Mouse (Mus musculus): ENCODE measurements around the gene Slc25a44. TPM values are rescaled to one million over a fixed set of nuclear protein-coding genes. Genes with fewer than 3 reads are reported as not detected.
"Not testable (repeated sequence)": the region's sequence is repeated elsewhere in the genome, so short reads cannot be mapped to it uniquely, and the experiment has no call there.

The Slc25a44 gene
- polyA plus RNA-seq, 1 experiment from 2014 or later, result 29.7 TPM

DNA sequence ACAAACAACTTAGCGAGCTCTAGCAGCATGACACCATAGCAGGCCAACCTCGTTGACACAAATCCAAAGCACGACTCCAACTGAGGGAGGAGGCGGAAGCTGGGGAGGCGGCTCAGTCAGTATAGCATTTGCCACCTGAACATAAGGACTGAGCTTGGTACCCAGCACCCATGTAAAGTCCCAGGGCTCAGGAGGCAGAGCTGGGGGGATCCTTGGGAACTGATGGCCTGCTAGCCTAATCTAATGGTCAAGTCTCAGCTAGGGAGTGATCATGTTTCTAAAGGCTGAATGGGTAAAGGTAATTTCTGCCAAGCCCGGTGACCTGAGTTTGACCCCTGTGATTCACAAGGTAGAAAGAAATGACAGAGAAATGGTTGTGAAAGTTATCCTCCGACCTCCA, 17.4 kb downstream of the Slc25a44 start:
- no peak overlapping the region for H3K9ac ChIP-seq (replicated peaks)
- H3K27me3 ChIP-seq, result no peaks in the 10 kb centered on the region
- H3K27ac ChIP-seq, result no peak overlapping the region
- no peaks in the 10 kb centered on the region for H3K9me3 ChIP-seq
- ATAC-seq, result no peak
- H3K36me3 ChIP-seq, result peaks cover 14% of the 10 kb centered on the region
- 59% methylated on average over 7 of the region's 7 CpGs for WGBS
- H3K4me2 ChIP-seq (replicated peaks), result no peak overlapping the region
- H3K4me3 ChIP-seq (replicated peaks), result no peak overlapping the region
- H3K4me1 ChIP-seq (replicated peaks), result peaks cover 26% of the 10 kb centered on the region

DNA sequence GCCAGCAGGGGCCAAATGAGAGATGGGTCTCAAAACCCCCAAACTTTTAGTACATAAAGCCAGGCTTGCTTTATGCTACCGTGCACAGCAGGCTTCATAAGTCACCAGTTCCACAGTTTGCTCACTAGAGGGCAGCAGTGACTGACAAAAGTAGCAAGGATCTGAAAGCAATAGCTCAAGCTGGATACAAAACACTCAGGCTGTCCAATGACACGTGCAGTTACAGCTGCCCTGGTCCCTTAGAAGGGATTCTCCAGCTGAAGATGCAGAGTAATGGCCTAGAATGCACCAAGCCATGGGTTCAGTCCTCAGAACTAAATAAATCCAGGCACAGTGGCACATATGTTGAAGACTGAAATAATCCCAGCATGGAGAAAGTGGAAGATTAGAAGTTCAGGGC, 17.8 kb downstream of the Slc25a44 start:
- Histone ChIP-seq H3K9ac (replicated peaks) (no peak overlapping the region), H3K27me3 (no peaks in the 10 kb centered on the region), H3K36me3 (peaks cover 10% of the 10 kb centered on the region), H3K4me2 (replicated peaks) (no peak overlapping the region), H3K9me3 (no peaks in the 10 kb centered on the region), H3K4me3 (replicated peaks) (no peak overlapping the region), H3K4me1 (replicated peaks) (peaks cover 26% of the 10 kb centered on the region), H3K27ac (no peak overlapping the region)
- ATAC-seq, result peak; percentile 26; the same call in 1 of the 2 replicates
- WGBS, result 0% methylated on average over 2 of the region's 2 CpGs

DNA sequence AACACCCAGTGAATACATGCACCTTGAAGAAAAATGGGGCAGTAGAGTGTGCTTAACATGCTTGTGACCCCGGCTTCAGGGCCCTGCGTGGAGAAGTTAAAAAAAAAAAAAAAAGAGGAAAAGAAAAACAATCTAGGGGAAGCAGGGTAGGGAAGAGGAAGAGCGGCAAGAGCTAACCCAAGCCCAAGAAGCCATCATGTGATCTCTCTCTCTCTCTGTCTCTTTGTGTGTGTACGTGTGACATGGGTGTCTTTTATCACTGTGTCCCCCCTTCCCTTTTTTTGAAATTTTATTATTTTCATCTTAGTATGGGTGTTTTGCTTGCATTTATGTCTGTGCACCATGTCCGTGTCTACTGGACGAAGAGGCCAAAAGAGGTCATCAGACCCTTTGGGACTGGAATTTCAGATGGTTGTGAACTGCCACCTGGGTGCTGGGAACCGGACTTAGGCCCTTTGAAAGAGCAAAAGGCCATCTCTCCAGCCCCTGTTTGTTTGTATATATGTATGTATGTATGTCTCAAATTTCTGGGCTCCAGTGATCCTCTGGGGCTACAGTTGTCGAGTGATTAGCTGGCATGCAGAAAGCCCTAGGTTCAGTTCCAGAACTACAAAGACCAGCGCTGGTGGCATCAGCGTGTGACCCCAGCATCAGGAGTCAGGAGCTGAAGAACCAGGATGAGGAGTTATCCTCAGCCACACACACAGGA, 21.3 kb downstream of the Slc25a44 start:
- Histone ChIP-seq H3K4me2 (replicated peaks) (no peak overlapping the region), H3K9me3 (no peaks in the 10 kb centered on the region), H3K36me3 (peaks cover 4% of the 10 kb centered on the region; the same call in 1 of the 2 replicates), H3K27ac (no peak overlapping the region), H3K9ac (replicated peaks) (no peak overlapping the region), H3K4me3 (replicated peaks) (no peak overlapping the region), H3K4me1 (replicated peaks) (peaks cover 8% of the 10 kb centered on the region), H3K27me3 (no peaks in the 10 kb centered on the region)
- 94% methylated on average over 10 of the region's 10 CpGs for WGBS
- no peak for ATAC-seq

DNA sequence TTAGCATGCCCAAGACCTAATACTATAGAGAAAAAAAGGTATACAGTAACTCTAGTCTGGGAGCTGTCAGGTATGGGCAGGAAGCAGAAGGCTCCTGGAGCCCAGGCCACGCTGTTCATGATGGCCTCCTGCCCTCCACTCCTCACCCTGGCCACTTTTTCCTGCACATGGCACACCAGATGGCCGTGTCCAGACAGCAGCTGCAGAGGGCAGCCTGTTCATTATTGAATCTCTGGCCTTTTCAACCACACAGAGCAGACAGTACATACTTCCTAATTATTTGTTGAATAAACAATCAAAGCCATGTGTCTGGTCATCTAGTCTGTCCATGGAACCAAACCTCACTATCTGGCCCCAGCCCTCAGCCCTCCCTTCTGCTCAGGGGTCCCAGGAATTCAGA, 26.3 kb downstream of the Slc25a44 start:
- Histone ChIP-seq H3K9me3 (no peaks in the 10 kb centered on the region), H3K9ac (replicated peaks) (no peak overlapping the region), H3K27me3 (no peaks in the 10 kb centered on the region), H3K4me2 (replicated peaks) (no peak overlapping the region), H3K4me3 (replicated peaks) (no peak overlapping the region), H3K4me1 (replicated peaks) (no peaks in the 10 kb centered on the region), H3K36me3 (peaks cover 4% of the 10 kb centered on the region; the same call in 1 of the 2 replicates), H3K27ac (no peak overlapping the region)
- WGBS, result 80% methylated on average over 2 of the region's 2 CpGs
- no peak for ATAC-seq

DNA sequence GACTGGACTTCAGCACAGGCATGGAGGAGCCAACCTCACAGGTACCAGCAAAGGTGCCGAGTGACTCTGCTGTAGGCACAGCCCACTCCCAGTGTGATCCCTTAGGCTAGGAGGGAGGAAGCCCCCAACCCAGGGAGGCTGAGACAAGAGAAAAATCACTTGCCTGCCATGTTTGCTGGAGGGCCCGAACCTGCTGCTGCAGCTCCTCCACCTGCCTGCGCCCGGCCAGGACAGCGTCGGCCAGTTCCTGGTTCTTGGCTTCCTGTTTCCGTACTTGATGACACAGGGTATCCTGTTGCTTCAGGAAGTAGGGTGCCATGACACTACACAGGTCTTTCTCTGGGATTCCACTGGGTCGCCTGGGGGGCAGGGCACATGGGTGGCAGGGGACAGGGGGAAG, 29.2 kb downstream of the Slc25a44 start:
- Histone ChIP-seq H3K4me3 (replicated peaks) (no peak overlapping the region), H3K27ac (no peak overlapping the region), H3K4me2 (replicated peaks) (no peak overlapping the region), H3K9ac (replicated peaks) (no peak overlapping the region), H3K9me3 (no peaks in the 10 kb centered on the region), H3K36me3 (peaks cover 4% of the 10 kb centered on the region; the same call in 1 of the 2 replicates), H3K27me3 (no peaks in the 10 kb centered on the region), H3K4me1 (replicated peaks) (no peaks in the 10 kb centered on the region)
- 97% methylated on average over 8 of the region's 8 CpGs for WGBS
- no peak for ATAC-seq

DNA sequence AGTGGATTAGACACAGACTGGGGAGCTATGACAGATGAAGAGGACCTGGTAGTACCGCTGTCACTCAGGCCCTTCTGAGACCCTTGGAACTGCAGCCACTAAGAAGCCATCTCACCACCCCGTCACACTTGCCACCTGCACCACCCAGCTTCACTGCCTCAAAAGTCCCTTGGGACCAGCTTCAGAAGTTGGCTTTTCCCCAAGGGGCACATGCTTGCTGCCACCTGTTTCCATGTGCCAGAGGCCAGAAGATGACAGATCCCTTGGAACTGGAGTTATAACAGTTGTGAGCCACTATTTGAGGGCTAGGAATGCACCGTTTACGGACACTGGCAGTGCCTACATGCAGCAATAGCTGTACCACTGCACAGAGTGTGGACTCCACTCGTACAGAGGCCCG, 29.7 kb downstream of the Slc25a44 start:
- no peak for ATAC-seq
- no peak overlapping the region for H3K4me3 ChIP-seq (replicated peaks)
- WGBS, result 95% methylated on average over 6 of the region's 6 CpGs
- no peak overlapping the region for H3K27ac ChIP-seq
- no peaks in the 10 kb centered on the region for H3K4me1 ChIP-seq (replicated peaks)
- no peaks in the 10 kb centered on the region for H3K27me3 ChIP-seq
- H3K9ac ChIP-seq (replicated peaks), result no peak overlapping the region
- peaks cover 8% of the 10 kb centered on the region for H3K36me3 ChIP-seq
- H3K9me3 ChIP-seq, result no peaks in the 10 kb centered on the region
- no peak overlapping the region for H3K4me2 ChIP-seq (replicated peaks)

DNA sequence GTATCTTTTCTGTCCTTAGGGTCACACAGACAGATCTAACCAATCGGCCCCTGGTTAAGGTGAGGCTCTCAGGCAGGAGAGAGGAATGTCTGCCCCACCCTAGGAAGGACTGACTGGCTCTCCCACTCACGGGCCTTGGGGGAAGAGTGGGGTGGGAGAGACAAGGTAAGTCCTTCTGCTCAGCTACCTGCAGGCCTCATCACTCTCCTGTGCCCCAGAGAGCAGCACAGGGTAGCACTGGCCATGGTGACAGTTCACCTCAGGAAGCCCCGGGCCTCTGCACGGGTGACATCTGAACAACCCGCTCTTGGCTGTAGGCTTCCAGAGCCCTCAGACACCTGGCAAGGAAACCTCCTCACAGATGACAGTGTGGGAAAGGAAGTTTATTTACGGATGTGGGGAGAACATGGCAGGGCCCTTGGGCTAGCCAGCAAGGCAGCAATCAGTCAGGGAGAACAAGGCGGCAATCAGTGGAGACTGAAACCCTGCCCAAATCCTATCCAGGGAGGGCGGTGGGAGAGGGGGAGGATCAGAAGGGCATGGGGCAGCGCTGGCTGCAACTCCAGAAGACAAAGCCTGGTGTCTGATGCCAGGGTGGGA, 31.1 kb downstream of the Slc25a44 start:
- Histone ChIP-seq H3K9me3 (no peaks in the 10 kb centered on the region), H3K36me3 (peaks cover 5% of the 10 kb centered on the region), H3K27ac (no peak overlapping the region), H3K27me3 (no peaks in the 10 kb centered on the region), H3K9ac (replicated peaks) (no peak overlapping the region), H3K4me2 (replicated peaks) (no peak overlapping the region), H3K4me1 (replicated peaks) (no peaks in the 10 kb centered on the region), H3K4me3 (replicated peaks) (no peak overlapping the region)
- WGBS, result 88% methylated on average over 9 of the region's 9 CpGs
- no peak for ATAC-seq

DNA sequence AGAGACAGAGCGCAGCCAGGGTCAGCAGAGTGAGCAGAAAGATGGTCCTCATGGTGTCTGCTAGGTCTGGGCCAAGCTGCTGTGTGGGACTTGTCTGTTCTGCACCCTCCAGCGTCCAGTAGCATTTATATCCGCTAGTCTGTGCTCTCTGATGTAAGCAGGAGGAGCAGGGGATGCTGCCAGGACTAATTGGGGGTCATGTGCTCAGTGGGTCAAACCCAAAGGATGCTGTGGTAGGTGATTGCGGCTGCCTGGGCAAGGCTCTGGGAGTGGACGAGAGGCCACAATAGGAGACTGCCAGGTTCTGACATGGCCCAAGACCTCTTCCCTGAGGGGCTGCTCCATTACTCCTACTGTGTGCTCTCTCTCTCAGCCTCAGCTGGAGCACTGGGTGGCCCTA, 40.6 kb downstream of the Slc25a44 start, which contains the start of gene Bglap:
Bglap (minus strand) TSS at position 101 of the 400 bp plus-strand sequence.
- no peak within 1 kb of the TSS for H3K4me2 ChIP-seq (replicated peaks)
- 84% methylated on average over 5 of the region's 5 CpGs for WGBS
- no peak within 1 kb of the TSS for H3K9ac ChIP-seq (replicated peaks)
- no peak for ATAC-seq
- H3K4me3 ChIP-seq (replicated peaks), result no peak within 1 kb of the TSS
- no peaks in the 10 kb centered on the region for H3K36me3 ChIP-seq
- H3K27ac ChIP-seq, result no peak within 1 kb of the TSS
- peaks cover 7% of the 10 kb centered on the region for H3K4me1 ChIP-seq (replicated peaks)
- no peaks in the 10 kb centered on the region for H3K27me3 ChIP-seq
- no peaks in the 10 kb centered on the region for H3K9me3 ChIP-seq

DNA sequence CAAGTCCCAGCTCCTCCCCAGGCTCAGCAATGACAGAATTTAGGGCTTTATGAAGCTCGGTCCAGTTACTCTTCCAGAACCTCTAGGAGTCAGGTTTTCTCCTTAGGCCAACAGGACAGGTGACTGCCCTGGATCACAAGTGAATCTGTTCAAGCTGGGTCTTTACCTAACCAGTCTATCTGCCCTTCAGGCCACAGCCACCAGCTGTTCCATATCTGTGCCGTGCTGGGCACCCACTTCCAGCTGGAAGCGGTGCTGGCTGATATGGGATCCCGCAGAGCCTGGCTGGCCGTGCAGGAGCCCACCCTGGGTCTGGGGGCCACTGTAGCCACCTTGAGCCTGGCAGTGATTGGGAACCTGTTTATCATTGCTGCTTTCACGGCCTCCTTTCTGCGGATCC, 42.6 kb downstream of the Slc25a44 start:
- H3K9me3 ChIP-seq; H3K36me3 ChIP-seq; H3K4me1 ChIP-seq (replicated peaks); H3K9ac ChIP-seq (replicated peaks); H3K27ac ChIP-seq; H3K27me3 ChIP-seq; H3K4me3 ChIP-seq (replicated peaks): not testable (repeated sequence)
- 11% methylated on average over 1 of the region's 7 CpGs for WGBS
- ATAC-seq, result peak; percentile 49
- peak overlapping the region; percentile 50; the same call in 1 of the 2 replicates for H3K4me2 ChIP-seq (replicated peaks)

DNA sequence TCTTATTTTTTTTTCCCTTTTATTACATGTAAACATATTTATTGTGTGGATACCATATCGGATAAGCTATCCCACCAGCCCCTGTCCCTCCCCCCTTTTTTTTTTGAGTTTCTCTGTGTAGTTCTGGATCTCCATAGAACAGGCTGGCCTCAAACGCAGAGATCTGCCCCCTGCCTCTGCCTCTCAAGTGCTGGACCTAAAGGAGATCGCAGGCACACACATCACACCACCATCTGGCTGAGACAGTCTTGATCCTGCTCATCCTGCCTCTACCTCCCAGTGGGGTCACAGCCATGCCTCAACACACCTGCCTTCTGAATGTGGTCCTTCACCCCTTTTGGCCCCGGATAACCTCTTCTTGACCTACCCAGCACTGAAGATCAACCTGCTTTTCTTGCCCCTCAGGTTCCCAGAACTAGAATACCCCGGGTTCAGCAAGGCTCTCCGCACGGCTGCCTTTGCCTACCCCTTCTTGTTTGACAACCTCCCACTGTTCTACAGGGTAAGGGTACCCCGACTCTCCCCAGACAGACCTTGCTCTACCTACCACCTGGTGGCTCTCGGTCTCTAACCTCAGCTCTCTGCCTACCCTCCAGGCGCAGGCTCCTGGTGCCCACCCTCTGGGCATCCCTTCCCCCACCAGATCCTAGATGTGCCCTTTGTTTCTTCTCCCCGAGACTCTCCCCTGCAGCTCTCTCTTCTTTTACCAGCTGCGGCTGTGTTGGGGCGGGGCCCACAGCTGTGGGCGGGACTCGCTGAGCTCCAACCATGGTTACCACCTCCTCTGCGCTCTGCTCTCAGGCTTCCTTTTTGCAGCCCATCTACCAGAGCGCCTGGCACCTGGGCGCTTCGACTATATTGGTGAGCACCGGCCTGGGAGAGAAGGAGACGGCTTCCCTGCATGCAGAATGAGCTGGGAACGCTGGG, 43.3 kb downstream of the Slc25a44 start:
- H3K4me1 ChIP-seq (replicated peaks); H3K27me3 ChIP-seq; H3K36me3 ChIP-seq; H3K9me3 ChIP-seq: not testable (repeated sequence)
- Histone ChIP-seq H3K4me3 (replicated peaks) (peak overlapping the region; percentile 28), H3K4me2 (replicated peaks) (peak overlapping the region; percentile 50), H3K9ac (replicated peaks) (peak overlapping the region; percentile 41; the same call in 1 of the 2 replicates), H3K27ac (peak overlapping the region; percentile 77)
- 4% methylated on average over 20 of the region's 22 CpGs for WGBS
- peak; percentile 91 for ATAC-seq

DNA sequence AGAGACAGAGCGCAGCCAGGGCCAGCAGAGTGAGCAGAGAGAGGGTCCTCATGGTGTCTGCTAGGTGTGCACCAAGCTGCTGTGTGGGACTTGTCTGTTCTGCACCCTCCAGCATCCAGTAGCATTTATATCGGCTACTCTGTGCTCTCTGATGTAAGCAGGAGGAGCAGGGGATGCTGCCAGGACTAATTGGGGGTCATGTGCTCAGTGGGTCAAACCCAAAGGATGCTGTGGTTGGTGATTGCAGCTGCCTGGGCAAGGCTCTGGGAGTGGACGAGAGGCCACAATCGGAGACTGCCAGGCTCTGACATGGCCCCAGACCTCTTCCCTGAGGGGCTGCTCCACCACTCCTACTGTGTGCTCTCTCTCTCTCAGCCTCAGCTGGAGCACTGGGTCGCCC, 46.3 kb downstream of the Slc25a44 start, which contains the start of gene Bglap2:
Bglap2 (minus strand) TSS at position 101 of the 400 bp plus-strand sequence.
- not testable (repeated sequence) for H3K9me3 ChIP-seq; ATAC-seq; H3K9ac ChIP-seq (replicated peaks); H3K4me3 ChIP-seq (replicated peaks); H3K36me3 ChIP-seq; H3K27ac ChIP-seq; H3K4me2 ChIP-seq (replicated peaks); H3K27me3 ChIP-seq
- peaks cover 14% of the 10 kb centered on the region for H3K4me1 ChIP-seq (replicated peaks)
- WGBS, result 81% methylated on average over 5 of the region's 5 CpGs

DNA sequence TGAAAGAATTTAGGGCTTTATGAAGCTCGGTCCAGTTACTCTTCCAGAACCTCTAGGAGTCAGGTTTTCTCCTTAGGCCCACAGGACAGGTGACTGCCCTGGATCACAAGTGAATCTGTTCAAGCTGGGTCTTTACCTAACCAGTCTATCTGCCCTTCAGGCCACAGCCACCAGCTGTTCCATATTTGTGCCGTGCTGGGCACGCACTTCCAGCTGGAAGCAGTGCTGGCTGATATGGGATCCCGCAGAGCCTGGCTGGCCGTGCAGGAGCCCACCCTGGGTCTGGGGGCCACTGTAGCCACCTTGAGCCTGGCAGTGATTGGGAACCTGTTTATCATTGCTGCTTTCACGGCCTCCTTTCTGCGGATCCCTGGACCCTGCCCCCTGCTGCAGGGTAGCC, 48.3 kb downstream of the Slc25a44 start:
- H3K27ac ChIP-seq, result peak overlapping the region; percentile 65; the same call in 1 of the 2 replicates
- WGBS, result 30% methylated on average over 6 of the region's 7 CpGs
- ATAC-seq, result peak; percentile 9

More for the DNA sequence above, 48.3 kb downstream of the Slc25a44 start:
- Histone ChIP-seq H3K4me1 (replicated peaks) (peaks cover 10% of the 10 kb centered on the region), H3K4me2 (replicated peaks) (peak overlapping the region; percentile 36; the same call in 1 of the 2 replicates)
- H3K9ac ChIP-seq (replicated peaks); H3K4me3 ChIP-seq (replicated peaks); H3K9me3 ChIP-seq; H3K27me3 ChIP-seq; H3K36me3 ChIP-seq: not testable (repeated sequence)

Measured in midbrain, embryonic 13.5 days (tissue).